Mouse (Mus musculus) mesoderm, embryonic 11.5 days (tissue): ENCODE results near the gene Rtn4r.

Experiments used
- DNase-seq: peaks from one replicate; pipeline ENCODE4 v3.0.0-alpha.2; 2012; ENCODE audit warnings: low read depth, low spot score

The Rtn4r gene

GRCm38 (mm10) chr16:18127241-18127861 is at the start of gene Rtn4r:
Gene Rtn4r (plus strand): TSS chr16:18127642.
- DNase-seq: peak; percentile 71

- no peak for DNase-seq
Measured at GRCm38 (mm10) chr16:18078314-18079015, 49.0 kb upstream of the Rtn4r start.

- DNase-seq: no peak
Measured at GRCm38 (mm10) chr16:18079300-18079699, 48.1 kb upstream of the Rtn4r start.

GRCm38 (mm10) chr16:18080171-18080570 is 47.3 kb upstream of the Rtn4r start:
- DNase-seq: no peak

- no peak for DNase-seq
Measured at GRCm38 (mm10) chr16:18081149-18081827, 46.2 kb upstream of the Rtn4r start.

GRCm38 (mm10) chr16:18082291-18082690 is 45.2 kb upstream of the Rtn4r start:
- DNase-seq: no peak

GRCm38 (mm10) chr16:18083231-18083951 is 44.1 kb upstream of the Rtn4r start:
- DNase-seq: no peak

- no peak for DNase-seq
Measured at GRCm38 (mm10) chr16:18084262-18084661, 43.2 kb upstream of the Rtn4r start.

GRCm38 (mm10) chr16:18087101-18087500 is 40.3 kb upstream of the Rtn4r start:
- no peak for DNase-seq

GRCm38 (mm10) chr16:18096348-18096747 is 31.1 kb upstream of the Rtn4r start:
- no peak for DNase-seq

- no peak for DNase-seq
Measured at GRCm38 (mm10) chr16:18102816-18103215, 24.6 kb upstream of the Rtn4r start.

GRCm38 (mm10) chr16:18103366-18103765 is 24.1 kb upstream of the Rtn4r start:
- no peak for DNase-seq

- no peak for DNase-seq
Measured at GRCm38 (mm10) chr16:18103808-18104207, 23.6 kb upstream of the Rtn4r start.

GRCm38 (mm10) chr16:18108221-18108966 is 19.0 kb upstream of the Rtn4r start:
- DNase-seq: peak; percentile 68

- DNase-seq: no peak
Measured at GRCm38 (mm10) chr16:18111042-18111441, 16.4 kb upstream of the Rtn4r start.

GRCm38 (mm10) chr16:18116467-18116866 is 11.0 kb upstream of the Rtn4r start:
- DNase-seq: no peak

- no peak for DNase-seq
Measured at GRCm38 (mm10) chr16:18118285-18118684, 9.2 kb upstream of the Rtn4r start.

GRCm38 (mm10) chr16:18119031-18119730 is 8.3 kb upstream of the Rtn4r start:
- DNase-seq: peak; percentile 74

GRCm38 (mm10) chr16:18122740-18123139 is 4.7 kb upstream of the Rtn4r start:
- DNase-seq: no peak

GRCm38 (mm10) chr16:18123471-18123870 is 4.0 kb upstream of the Rtn4r start:
- no peak for DNase-seq

- DNase-seq: no peak
Measured at GRCm38 (mm10) chr16:18124040-18124439, 3.4 kb upstream of the Rtn4r start.
